Mouse (Mus musculus) thymus, adult 2 months (tissue): ENCODE measurements around the gene Dhrs7c. TPM values are rescaled to one million over a fixed set of nuclear protein-coding genes. Genes with fewer than 3 reads are reported as not detected.

Source experiments
- DNase-seq: peaks from one replicate; pipeline ENCODE4 v3.0.0; 2021
- H3K27ac ChIP-seq: fragments of 200-500 bp; 2 replicates; pipeline ENCODE4 v1.5.1; 2012; ENCODE audit warnings: low read length, control low read depth; ENCODE audit not compliant: control insufficient read depth, insufficient read depth
- H3K27me3 ChIP-seq: fragments of 200-500 bp; 2 replicates; pipeline ENCODE4 v1.6.1; 2012; ENCODE audit warnings: mild to moderate bottlenecking, low read length, moderate library complexity, mixed read lengths; ENCODE audit not compliant: control insufficient read depth, insufficient read depth
- H3K36me3 ChIP-seq: fragments of 200-500 bp; 2 replicates; pipeline ENCODE4 v1.6.1; 2012; ENCODE audit warnings: mild to moderate bottlenecking, low read length, moderate library complexity; ENCODE audit not compliant: control insufficient read depth, insufficient read depth
- H3K4me1 ChIP-seq: fragments of 200-500 bp; replicated peaks from 2 replicates; pipeline ENCODE4 v1.6.1; 2012; ENCODE audit warnings: low read length; ENCODE audit not compliant: control insufficient read depth, insufficient read depth
- H3K4me3 ChIP-seq: fragments of 200-500 bp; 2 replicates; pipeline ENCODE4 v1.5.1; 2012; ENCODE audit warnings: mild to moderate bottlenecking, low read length, control low read depth, moderate library complexity; ENCODE audit not compliant: control insufficient read depth, insufficient read depth
- CTCF ChIP-seq: fragments of 200-500 bp; IDR thresholded peaks from 2 replicates; pipeline ENCODE4 v1.5.1; 2012; ENCODE audit warnings: mild to moderate bottlenecking, control low read depth, low read length, moderate library complexity, borderline replicate concordance; ENCODE audit not compliant: control insufficient read depth, poor library complexity, insufficient read depth; ENCODE audit errors: extremely low read depth
- POLR2A ChIP-seq: fragments of 200-500 bp; IDR thresholded peaks from 2 replicates; pipeline ENCODE4 v1.6.1; 2012; ENCODE audit warnings: mild to moderate bottlenecking, low read length, control low read depth, moderate library complexity; ENCODE audit not compliant: control insufficient read depth, poor library complexity, insufficient read depth; ENCODE audit errors: extremely low read depth
- WGBS: fragments of 180-500 bp; shearing (Covaris S2); methylation state at CpG from one replicate; pipeline ENCODE4 v1.1.7; 2018; 5-methylcytosine and 5-hydroxymethylcytosine counted together
- polyA plus RNA-seq: library from polyadenylated mRNA; depleted of rRNA; stranded (reverse); fragments of >200 nt; gene quantifications from 2 replicates; pipeline ENCODE4 v1.2.3, GENCODE M21; 2012; rRNA removed

Dhrs7c gene
- 0.73 and 8.7 TPM in 2 replicates for polyA plus RNA-seq

DNA sequence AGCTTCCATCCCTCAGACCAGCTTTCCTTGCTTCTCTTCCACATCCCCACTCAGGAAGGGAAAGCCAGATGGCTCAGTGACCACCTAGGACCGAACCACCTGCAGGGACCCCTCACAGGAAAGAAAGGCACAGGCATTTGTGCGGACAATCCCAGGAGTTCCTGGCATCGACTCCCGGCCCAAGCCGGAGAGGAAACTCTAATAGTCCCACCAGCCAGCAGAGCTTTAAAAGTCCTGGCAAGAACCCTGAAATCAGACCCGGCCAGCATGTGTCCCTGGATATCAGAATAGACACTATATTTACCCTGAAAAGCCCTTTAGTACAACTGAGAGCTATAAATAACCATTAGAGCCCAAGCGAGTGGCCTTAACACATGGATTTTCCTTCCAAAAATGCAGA lies at the start of gene Dhrs7c:
Gene Dhrs7c, plus strand, starts transcription at position 257 of the 400 bp plus-strand sequence.
- Histone ChIP-seq H3K36me3 (no peaks in the 10 kb centered on the region), H3K27me3 (no peaks in the 10 kb centered on the region), H3K4me1 (no peaks in the 10 kb centered on the region), H3K27ac (no peak within 1 kb of the TSS), H3K4me3 (no peak within 1 kb of the TSS)
- TF ChIP-seq CTCF (no peak), POLR2A (no peak)
- no peak for DNase-seq
- WGBS = 91% methylated on average over 7 of the region's 7 CpGs

GRCm38 (mm10) chr11:67756287-67756686 lies 41.7 kb upstream of the Dhrs7c start:
- H3K27ac ChIP-seq = no peak overlapping the region
- no peak for DNase-seq
- H3K27me3 ChIP-seq = no peaks in the 10 kb centered on the region
- TF ChIP-seq POLR2A (no peak), CTCF (no peak)
- no peak overlapping the region for H3K4me3 ChIP-seq
- H3K36me3 ChIP-seq = no peaks in the 10 kb centered on the region
- H3K4me1 ChIP-seq = no peaks in the 10 kb centered on the region
- WGBS = 86% methylated on average over 1 of the region's 1 CpGs

DNA sequence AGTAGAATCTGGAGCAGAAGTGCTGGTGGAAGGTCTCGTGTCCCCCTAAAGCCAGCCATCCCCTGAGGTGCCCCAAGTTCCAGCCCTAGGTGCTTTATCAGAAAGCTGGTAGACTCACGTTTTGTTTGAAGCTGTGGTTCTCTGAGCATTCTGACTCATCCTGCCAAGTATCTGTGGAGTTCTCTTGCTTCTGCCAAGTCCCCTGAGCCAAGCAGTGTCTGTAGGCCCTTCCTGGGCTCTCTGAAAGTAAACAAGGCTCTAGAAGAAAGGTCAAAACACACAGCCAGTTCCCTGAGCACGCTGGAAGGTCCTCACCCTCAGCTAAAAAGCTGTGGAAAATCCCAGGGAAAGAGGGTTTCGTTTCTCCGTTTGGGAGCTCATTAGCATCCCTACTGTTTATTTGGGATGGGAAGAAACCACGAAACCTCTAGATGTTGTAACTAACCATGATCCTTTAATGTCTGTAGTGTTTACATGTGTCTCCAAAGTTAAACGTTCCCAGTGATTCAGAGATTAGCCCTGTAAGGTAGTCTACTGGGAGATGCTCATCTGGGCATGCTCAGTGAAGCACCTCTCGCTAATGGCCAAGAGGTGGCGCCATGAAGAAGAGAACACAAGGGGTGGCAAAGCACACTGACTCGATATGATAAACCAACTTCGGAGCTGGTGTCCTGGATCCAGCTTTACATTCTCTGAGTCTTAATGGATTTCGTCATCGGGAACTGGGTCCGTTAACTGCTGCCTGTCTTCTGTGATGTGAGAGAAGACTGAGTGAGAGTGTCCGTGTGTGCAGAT lies 40.4 kb upstream of the Dhrs7c start:
- TF ChIP-seq CTCF (no peak), POLR2A (no peak)
- 66% methylated on average over 15 of the region's 15 CpGs for WGBS
- no peak for DNase-seq
- no peak overlapping the region for H3K4me3 ChIP-seq
- H3K27me3 ChIP-seq = no peaks in the 10 kb centered on the region
- H3K27ac ChIP-seq = no peak overlapping the region
- H3K36me3 ChIP-seq = no peaks in the 10 kb centered on the region
- no peaks in the 10 kb centered on the region for H3K4me1 ChIP-seq

- Histone ChIP-seq H3K4me1 (no peaks in the 10 kb centered on the region), H3K27ac (no peak within 1 kb of the TSS), H3K36me3 (no peaks in the 10 kb centered on the region), H3K4me3 (no peak within 1 kb of the TSS), H3K27me3 (no peaks in the 10 kb centered on the region)
- WGBS = 83% methylated on average over 14 of the region's 14 CpGs
- no peak for DNase-seq
- TF ChIP-seq CTCF = no peak
- TF ChIP-seq POLR2A = no peak
Observed at GRCm38 (mm10) chr11:67771053-67771452, 26.9 kb upstream of the Dhrs7c start, which contains the start of gene Glp2r. TSS of gene Glp2r (minus strand) at chr11:67771153.

- Histone ChIP-seq H3K4me3 (no peak overlapping the region), H3K4me1 (no peaks in the 10 kb centered on the region), H3K27me3 (no peaks in the 10 kb centered on the region), H3K27ac (no peak overlapping the region), H3K36me3 (no peaks in the 10 kb centered on the region)
- TF ChIP-seq CTCF (no peak), POLR2A (no peak)
- WGBS = 79% methylated on average over 2 of the region's 2 CpGs
- no peak for DNase-seq
Observed at GRCm38 (mm10) chr11:67771691-67772090, 26.3 kb upstream of the Dhrs7c start.

DNA sequence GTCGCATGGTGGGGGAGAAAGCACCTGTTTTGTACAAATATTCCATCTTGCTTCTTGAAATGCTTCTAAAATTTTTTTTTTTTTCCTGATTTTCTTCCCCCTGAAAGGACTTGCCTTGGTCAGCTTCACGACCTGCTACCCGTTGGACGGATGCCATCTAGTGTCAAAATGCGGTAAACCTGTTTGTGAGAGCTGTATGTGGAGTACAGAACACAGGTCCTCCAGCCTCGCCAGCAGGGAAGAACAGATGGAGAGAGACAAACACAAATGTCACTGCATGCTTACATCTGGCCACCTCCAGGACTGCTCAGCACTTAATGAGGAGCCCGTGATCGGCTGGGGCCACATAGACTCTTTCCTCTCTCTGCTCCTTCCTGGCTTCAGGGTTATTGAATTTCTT lies 25.4 kb upstream of the Dhrs7c start:
- H3K27ac ChIP-seq = no peak overlapping the region
- no peak for TF ChIP-seq POLR2A
- no peaks in the 10 kb centered on the region for H3K27me3 ChIP-seq
- no peak overlapping the region for H3K4me3 ChIP-seq
- DNase-seq = no peak
- 14% methylated on average over 8 of the region's 8 CpGs for WGBS
- H3K36me3 ChIP-seq = no peaks in the 10 kb centered on the region
- H3K4me1 ChIP-seq = no peaks in the 10 kb centered on the region

DNA sequence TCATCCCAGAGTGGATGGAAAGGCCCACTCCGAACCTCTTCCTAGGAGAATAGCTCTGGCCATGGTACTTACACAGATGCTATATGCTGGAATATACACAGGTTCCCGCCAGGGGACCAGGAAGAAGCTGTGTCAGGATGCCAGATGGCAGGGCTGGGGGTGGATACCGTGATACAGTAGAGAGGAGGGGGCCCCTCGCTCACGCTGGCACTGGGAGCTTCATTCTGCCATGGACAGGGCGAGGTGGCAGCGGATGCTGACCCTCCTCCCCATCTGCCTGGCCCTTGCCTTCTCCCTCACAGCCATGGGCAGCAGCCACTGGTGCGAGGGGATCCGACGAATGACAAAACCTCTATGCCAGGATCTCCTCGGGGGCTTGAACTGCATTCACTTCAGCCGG lies 23.6 kb upstream of the Dhrs7c start, which contains the start of gene Gsg1l2:
Gene Gsg1l2, plus strand, starts transcription at position 230 of the 400 bp plus-strand sequence.
- 88% methylated on average over 12 of the region's 12 CpGs for WGBS
- DNase-seq = no peak
- Histone ChIP-seq H3K36me3 (no peaks in the 10 kb centered on the region), H3K4me1 (no peaks in the 10 kb centered on the region), H3K27ac (no peak within 1 kb of the TSS), H3K4me3 (no peak within 1 kb of the TSS), H3K27me3 (no peaks in the 10 kb centered on the region)
- TF ChIP-seq POLR2A (no peak), CTCF (no peak)
